Mouse (Mus musculus): ENCODE data around the gene Gm9774. TPM values are rescaled to one million over a fixed set of nuclear protein-coding genes. Genes with fewer than 3 reads are reported as not detected.

Gm9774 gene
- polyA plus RNA-seq (2011; ENCODE audit: insufficient read depth, insufficient read length, low replicate concordance, missing spikeins): 36.1 and 44.7 TPM in 2 replicates

- Histone ChIP-seq H3K4me1 (ENCODE audit: control insufficient read depth, insufficient read depth, low read length) (no peaks in the 10 kb centered on the region), H3K4me3 (replicated peaks; ENCODE audit: control insufficient read depth, low read depth, low read length) (no peak within 1 kb of the TSS), H3K27ac (ENCODE audit: control insufficient read depth, insufficient read depth, low read depth, low read length, poor library complexity) (no peak within 1 kb of the TSS)
- TF ChIP-seq POLR2A (IDR thresholded peaks at IDR 0.05; ENCODE audit: borderline replicate concordance, control insufficient read depth, low read depth, low read length): no peak
- no peak for TF ChIP-seq CTCF (IDR thresholded peaks at IDR 0.05; ENCODE audit: control insufficient read depth, insufficient read depth, low read length)
- 86% methylated on average over 6 of the region's 6 CpGs for WGBS
These were observed at the start of gene Gm9774 for GRCm38 (mm10) chr3:92429323-92429722. Gene Gm9774 (minus strand): TSS chr3:92429423.

GRCm38 (mm10) chr3:92470111-92470510, 40.9 kb upstream of the Gm9774 start:
- Histone ChIP-seq H3K4me1 (ENCODE audit: control insufficient read depth, insufficient read depth, low read length) (no peaks in the 10 kb centered on the region), H3K4me3 (replicated peaks; ENCODE audit: control insufficient read depth, low read depth, low read length) (no peak overlapping the region), H3K27ac (ENCODE audit: control insufficient read depth, insufficient read depth, low read depth, low read length, poor library complexity) (no peak overlapping the region)
- 81% methylated on average over 2 of the region's 2 CpGs for WGBS
- no peak for TF ChIP-seq CTCF (IDR thresholded peaks at IDR 0.05; ENCODE audit: control insufficient read depth, insufficient read depth, low read length)
- TF ChIP-seq POLR2A (IDR thresholded peaks at IDR 0.05; ENCODE audit: borderline replicate concordance, control insufficient read depth, low read depth, low read length): no peak

- Histone ChIP-seq H3K4me1 (ENCODE audit: control insufficient read depth, insufficient read depth, low read length) (no peaks in the 10 kb centered on the region), H3K4me3 (replicated peaks; ENCODE audit: control insufficient read depth, low read depth, low read length) (no peak overlapping the region), H3K27ac (ENCODE audit: control insufficient read depth, insufficient read depth, low read depth, low read length, poor library complexity) (no peak overlapping the region)
- TF ChIP-seq CTCF (IDR thresholded peaks at IDR 0.05; ENCODE audit: control insufficient read depth, insufficient read depth, low read length): no peak
- no peak for TF ChIP-seq POLR2A (IDR thresholded peaks at IDR 0.05; ENCODE audit: borderline replicate concordance, control insufficient read depth, low read depth, low read length)
These were observed 38.2 kb upstream of the Gm9774 start for GRCm38 (mm10) chr3:92467424-92467823.

- 83% methylated on average over 1 of the region's 1 CpGs for WGBS
- Histone ChIP-seq H3K4me3 (replicated peaks; ENCODE audit: control insufficient read depth, low read depth, low read length) (no peak overlapping the region), H3K4me1 (ENCODE audit: control insufficient read depth, insufficient read depth, low read length) (no peaks in the 10 kb centered on the region), H3K27ac (ENCODE audit: control insufficient read depth, insufficient read depth, low read depth, low read length, poor library complexity) (no peak overlapping the region)
- TF ChIP-seq POLR2A (IDR thresholded peaks at IDR 0.05; ENCODE audit: borderline replicate concordance, control insufficient read depth, low read depth, low read length) (no peak), CTCF (IDR thresholded peaks at IDR 0.05; ENCODE audit: control insufficient read depth, insufficient read depth, low read length) (no peak)
These were observed 37.4 kb upstream of the Gm9774 start for GRCm38 (mm10) chr3:92466576-92466975.

GRCm38 (mm10) chr3:92458620-92459019, 29.4 kb upstream of the Gm9774 start, which contains the start of gene Sprr3:
Gene Sprr3 (minus strand): TSS chr3:92458720.
- WGBS: 58% methylated on average over 2 of the region's 2 CpGs
- no peaks in the 10 kb centered on the region for H3K4me1 ChIP-seq (ENCODE audit: control insufficient read depth, insufficient read depth, low read length)
- H3K27ac ChIP-seq (ENCODE audit: control insufficient read depth, insufficient read depth, low read depth, low read length, poor library complexity): no peak within 1 kb of the TSS
- TF ChIP-seq POLR2A (IDR thresholded peaks at IDR 0.05; ENCODE audit: borderline replicate concordance, control insufficient read depth, low read depth, low read length): no peak
- no peak for TF ChIP-seq CTCF (IDR thresholded peaks at IDR 0.05; ENCODE audit: control insufficient read depth, insufficient read depth, low read length)
- no peak within 1 kb of the TSS for H3K4me3 ChIP-seq (replicated peaks; ENCODE audit: control insufficient read depth, low read depth, low read length)

GRCm38 (mm10) chr3:92455151-92455550, 25.9 kb upstream of the Gm9774 start:
- WGBS: 78% methylated on average over 5 of the region's 5 CpGs
- H3K27ac ChIP-seq (ENCODE audit: control insufficient read depth, insufficient read depth, low read depth, low read length, poor library complexity): no peak overlapping the region
- TF ChIP-seq CTCF (IDR thresholded peaks at IDR 0.05; ENCODE audit: control insufficient read depth, insufficient read depth, low read length) (no peak), POLR2A (IDR thresholded peaks at IDR 0.05; ENCODE audit: borderline replicate concordance, control insufficient read depth, low read depth, low read length) (no peak)

GRCm38 (mm10) chr3:92440177-92440576, 11.0 kb upstream of the Gm9774 start:
- Histone ChIP-seq H3K4me1 (ENCODE audit: control insufficient read depth, insufficient read depth, low read length) (no peaks in the 10 kb centered on the region), H3K4me3 (replicated peaks; ENCODE audit: control insufficient read depth, low read depth, low read length) (no peak overlapping the region), H3K27ac (ENCODE audit: control insufficient read depth, insufficient read depth, low read depth, low read length, poor library complexity) (no peak overlapping the region)
- WGBS: 76% methylated on average over 3 of the region's 3 CpGs
- TF ChIP-seq CTCF (IDR thresholded peaks at IDR 0.05; ENCODE audit: control insufficient read depth, insufficient read depth, low read length): no peak
- TF ChIP-seq POLR2A (IDR thresholded peaks at IDR 0.05; ENCODE audit: borderline replicate concordance, control insufficient read depth, low read depth, low read length): no peak

More at GRCm38 (mm10) chr3:92455151-92455550, 25.9 kb upstream of the Gm9774 start:
- Histone ChIP-seq H3K4me3 (replicated peaks; ENCODE audit: control insufficient read depth, low read depth, low read length) (no peak overlapping the region), H3K4me1 (ENCODE audit: control insufficient read depth, insufficient read depth, low read length) (no peaks in the 10 kb centered on the region)

- 84% methylated on average over 3 of the region's 3 CpGs for WGBS
- no peak within 1 kb of the TSS for H3K4me3 ChIP-seq (replicated peaks; ENCODE audit: control insufficient read depth, low read depth, low read length)
- H3K27ac ChIP-seq (ENCODE audit: control insufficient read depth, insufficient read depth, low read depth, low read length, poor library complexity): no peak within 1 kb of the TSS
- no peaks in the 10 kb centered on the region for H3K4me1 ChIP-seq (ENCODE audit: control insufficient read depth, insufficient read depth, low read length)
- TF ChIP-seq CTCF (IDR thresholded peaks at IDR 0.05; ENCODE audit: control insufficient read depth, insufficient read depth, low read length) (no peak), POLR2A (IDR thresholded peaks at IDR 0.05; ENCODE audit: borderline replicate concordance, control insufficient read depth, low read depth, low read length) (no peak)
These were observed 9.5 kb upstream of the Gm9774 start, which contains the start of gene Sprr1b for GRCm38 (mm10) chr3:92438689-92439088. Gene Sprr1b (minus strand): TSS chr3:92438789.

- WGBS: 75% methylated on average over 2 of the region's 2 CpGs
- Histone ChIP-seq H3K4me1 (ENCODE audit: control insufficient read depth, insufficient read depth, low read length) (no peaks in the 10 kb centered on the region), H3K4me3 (replicated peaks; ENCODE audit: control insufficient read depth, low read depth, low read length) (no peak within 1 kb of the TSS), H3K27ac (ENCODE audit: control insufficient read depth, insufficient read depth, low read depth, low read length, poor library complexity) (no peak within 1 kb of the TSS)
- TF ChIP-seq POLR2A (IDR thresholded peaks at IDR 0.05; ENCODE audit: borderline replicate concordance, control insufficient read depth, low read depth, low read length): no peak
- no peak for TF ChIP-seq CTCF (IDR thresholded peaks at IDR 0.05; ENCODE audit: control insufficient read depth, insufficient read depth, low read length)
These were observed 3.1 kb upstream of the Gm9774 start, which contains the start of gene Sprr2k for GRCm38 (mm10) chr3:92432282-92432681. Gene Sprr2k (plus strand): TSS chr3:92432582.
